In the genomic region with DNA sequence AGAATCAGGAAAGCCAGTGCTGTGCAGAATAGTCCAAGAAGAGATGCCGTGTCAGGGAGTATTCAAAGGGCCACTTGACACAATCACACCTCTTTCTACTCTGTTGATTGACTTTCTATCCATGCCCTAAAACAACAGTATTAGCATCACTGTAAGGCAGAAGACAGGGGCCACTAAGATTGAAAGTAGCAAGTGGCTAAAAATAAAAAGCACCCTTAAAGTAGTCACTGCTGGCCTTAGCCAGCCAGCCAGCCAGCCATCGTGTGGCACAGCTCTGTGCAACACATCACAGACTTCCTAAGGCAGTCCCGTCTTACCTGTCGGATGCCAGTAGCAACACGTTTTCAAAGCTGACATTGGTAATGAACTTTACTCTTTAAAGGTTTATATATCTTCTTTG, we compare ENCODE assay signal across 33 mouse cellular contexts.
"Had no signal": no experiment of that assay in that cellular context is flagged by ENCODE, and none has a peak within 500 bp of the region (broad histone marks: within the 10 kb centered on the region; RNA-seq: fewer than 3 reads in every experiment).

No protein-coding gene starts in this region.

- H3K36me3 ChIP-seq: heart, embryonic 12.5 days; heart, embryonic 13.5 days; heart, embryonic 15.5 days; hindbrain, embryonic 10.5 days; hindbrain, embryonic 12.5 days; hindbrain, embryonic 13.5 days; hindbrain, embryonic 15.5 days; intestine, embryonic 15.5 days; kidney, embryonic 15.5 days had no signal

- H3K4me2 ChIP-seq: heart, embryonic 12.5 days; heart, embryonic 13.5 days; heart, embryonic 15.5 days; hindbrain, embryonic 12.5 days; hindbrain, embryonic 13.5 days; hindbrain, embryonic 14.5 days; hindbrain, embryonic 15.5 days; intestine, embryonic 15.5 days; kidney, embryonic 15.5 days had no signal

- ATAC-seq: hindbrain, embryonic 16.5 days; hindbrain, postnatal 0 days; inflammation-experienced regulatory T-cells, adult 6 months; intestine, embryonic 15.5 days; intestine, embryonic 16.5 days; intestine, postnatal 0 days had no signal

- DNase-seq: heart, postnatal 10 days; heart, postnatal 14 days; heart, postnatal 36 days; heart, postnatal 4 days; kidney, adult 11 months; kidney, adult 18-20 months; kidney, adult 2 months; kidney, adult 8-10 months; kidney, adult 9 months; kidney, postnatal 10 days; kidney, postnatal 14 days; kidney, postnatal 25 days; kidney, postnatal 36 days; kidney, postnatal 4 days; layer of hippocampus, adult 9-11 months; layer of hippocampus, postnatal 36 days had no signal

- H3K4me3 ChIP-seq: heart, embryonic 12.5 days; heart, embryonic 13.5 days; heart, embryonic 15.5 days; hindbrain, embryonic 10.5 days; hindbrain, embryonic 12.5 days; hindbrain, embryonic 13.5 days; hindbrain, embryonic 15.5 days; intestine, embryonic 15.5 days; kidney, embryonic 15.5 days; left cerebral cortex, adult 2 months had no signal

- H3K9ac ChIP-seq: heart, embryonic 12.5 days; heart, embryonic 13.5 days; heart, embryonic 15.5 days; hindbrain, embryonic 12.5 days; hindbrain, embryonic 13.5 days; hindbrain, embryonic 14.5 days; hindbrain, embryonic 15.5 days; intestine, embryonic 15.5 days; kidney, embryonic 15.5 days had no signal

- H3K27me3 ChIP-seq: heart, embryonic 12.5 days; heart, embryonic 13.5 days; heart, embryonic 15.5 days; hindbrain, embryonic 12.5 days; hindbrain, embryonic 13.5 days; hindbrain, embryonic 15.5 days; intestine, embryonic 15.5 days; kidney, embryonic 15.5 days had no signal

- H3K9me3 ChIP-seq: heart, embryonic 12.5 days; heart, embryonic 13.5 days; heart, embryonic 15.5 days; hindbrain, embryonic 10.5 days; hindbrain, embryonic 12.5 days; hindbrain, embryonic 13.5 days; hindbrain, embryonic 15.5 days; intestine, embryonic 15.5 days; kidney, embryonic 15.5 days had no signal

- H3K27ac ChIP-seq: heart, embryonic 13.5 days; heart, embryonic 15.5 days; hindbrain, embryonic 10.5 days; hindbrain, embryonic 12.5 days; hindbrain, embryonic 13.5 days; hindbrain, embryonic 14.5 days; hindbrain, embryonic 15.5 days; hindbrain, postnatal 0 days; intestine, embryonic 15.5 days; kidney, embryonic 15.5 days; kidney, postnatal 0 days; left cerebral cortex, adult 2 months had no signal
